Mouse (Mus musculus): ENCODE data around the gene Hdgfl2.

The Hdgfl2 gene

GRCm38 (mm10) chr17:56131136-56131535 is 51.7 kb downstream of the Hdgfl2 start:
- DNase-seq (ENCODE audit: low read depth) = no peak

- no peak for DNase-seq (ENCODE audit: low read depth)
Observed at GRCm38 (mm10) chr17:56131814-56132213, 52.4 kb downstream of the Hdgfl2 start.

- DNase-seq (ENCODE audit: low read depth) = no peak
Observed at GRCm38 (mm10) chr17:56132661-56133060, 53.2 kb downstream of the Hdgfl2 start.

- DNase-seq (ENCODE audit: low read depth) = no peak
Observed at GRCm38 (mm10) chr17:56133457-56134363, 54.3 kb downstream of the Hdgfl2 start.

- DNase-seq (ENCODE audit: low read depth) = no peak
Observed at GRCm38 (mm10) chr17:56134463-56134971, 55.1 kb downstream of the Hdgfl2 start.

- no peak for DNase-seq (ENCODE audit: low read depth)
Observed at GRCm38 (mm10) chr17:56136558-56136957, 57.1 kb downstream of the Hdgfl2 start.

- DNase-seq (ENCODE audit: low read depth) = no peak
Observed at GRCm38 (mm10) chr17:56137839-56138613, 58.6 kb downstream of the Hdgfl2 start.

GRCm38 (mm10) chr17:56139355-56139754 is 59.9 kb downstream of the Hdgfl2 start:
- no peak for DNase-seq (ENCODE audit: low read depth)

GRCm38 (mm10) chr17:56139858-56140595 is 60.6 kb downstream of the Hdgfl2 start, which contains the start of gene Sema6b:
Gene Sema6b, minus strand, starts transcription at chr17:56140343.
- no peak for DNase-seq (ENCODE audit: low read depth)

- DNase-seq (ENCODE audit: low read depth) = no peak
Observed at GRCm38 (mm10) chr17:56141702-56142605, 62.5 kb downstream of the Hdgfl2 start.

- no peak for DNase-seq (ENCODE audit: low read depth)
Observed at GRCm38 (mm10) chr17:56144546-56144945, 65.1 kb downstream of the Hdgfl2 start.

- no peak for DNase-seq (ENCODE audit: low read depth)
Observed at GRCm38 (mm10) chr17:56146131-56146530, 66.7 kb downstream of the Hdgfl2 start.

GRCm38 (mm10) chr17:56147420-56147819 is 68.0 kb downstream of the Hdgfl2 start:
- no peak for DNase-seq (ENCODE audit: low read depth)

GRCm38 (mm10) chr17:56148280-56148679 is 68.8 kb downstream of the Hdgfl2 start:
- no peak for DNase-seq (ENCODE audit: low read depth)

- no peak for DNase-seq (ENCODE audit: low read depth)
Observed at GRCm38 (mm10) chr17:56148790-56149618, 69.6 kb downstream of the Hdgfl2 start.

GRCm38 (mm10) chr17:56149897-56150296 is 70.5 kb downstream of the Hdgfl2 start:
- DNase-seq (ENCODE audit: low read depth) = no peak

Measured in fibroblast of lung, adult 2 months (primary cell).